Mouse (Mus musculus): ENCODE measurements at regions not wholly inside any gene's neighbourhood (a gene's known extent, or its start where the extent isn't known, plus 50 kb on each side); places are given as distances from the start of the nearest gene placed in this dataset.

GRCm38 (mm10) chr6:78899952-78900351 lies 431.3 kb upstream of the Reg3g start:
- DNase-seq (ENCODE audit: low spot score in 2 of 2), result peak; percentile 1 to 5

GRCm38 (mm10) chr6:78892730-78893129 lies 424.1 kb upstream of the Reg3g start:
- no peak for DNase-seq (ENCODE audit: low spot score in 2 of 2)

- DNase-seq (ENCODE audit: low spot score in 2 of 2), result no peak
Measured at GRCm38 (mm10) chr6:78863031-78863430, 394.4 kb upstream of the Reg3g start.

DNA sequence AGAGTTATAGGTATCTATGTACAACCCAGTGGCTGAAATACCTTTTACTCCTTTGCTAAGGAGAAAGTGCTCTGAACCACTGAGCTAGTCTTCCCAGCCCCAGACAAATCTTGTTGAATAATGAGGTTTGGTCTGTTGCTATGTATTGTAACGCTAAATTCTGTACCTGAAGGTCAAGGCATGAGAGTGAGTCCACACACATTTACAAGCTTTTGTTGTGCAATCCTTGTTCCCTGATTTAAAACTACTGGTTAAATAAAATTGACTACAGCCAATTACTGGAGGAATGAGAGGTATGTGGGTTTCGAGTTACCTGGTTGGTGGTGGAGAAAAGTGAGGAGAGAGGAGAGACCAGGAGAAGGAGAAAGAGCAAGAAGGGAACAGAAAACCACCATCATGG lies 372.6 kb upstream of the Reg3g start:
- DNase-seq (ENCODE audit: low spot score in 2 of 2), result no peak

DNA sequence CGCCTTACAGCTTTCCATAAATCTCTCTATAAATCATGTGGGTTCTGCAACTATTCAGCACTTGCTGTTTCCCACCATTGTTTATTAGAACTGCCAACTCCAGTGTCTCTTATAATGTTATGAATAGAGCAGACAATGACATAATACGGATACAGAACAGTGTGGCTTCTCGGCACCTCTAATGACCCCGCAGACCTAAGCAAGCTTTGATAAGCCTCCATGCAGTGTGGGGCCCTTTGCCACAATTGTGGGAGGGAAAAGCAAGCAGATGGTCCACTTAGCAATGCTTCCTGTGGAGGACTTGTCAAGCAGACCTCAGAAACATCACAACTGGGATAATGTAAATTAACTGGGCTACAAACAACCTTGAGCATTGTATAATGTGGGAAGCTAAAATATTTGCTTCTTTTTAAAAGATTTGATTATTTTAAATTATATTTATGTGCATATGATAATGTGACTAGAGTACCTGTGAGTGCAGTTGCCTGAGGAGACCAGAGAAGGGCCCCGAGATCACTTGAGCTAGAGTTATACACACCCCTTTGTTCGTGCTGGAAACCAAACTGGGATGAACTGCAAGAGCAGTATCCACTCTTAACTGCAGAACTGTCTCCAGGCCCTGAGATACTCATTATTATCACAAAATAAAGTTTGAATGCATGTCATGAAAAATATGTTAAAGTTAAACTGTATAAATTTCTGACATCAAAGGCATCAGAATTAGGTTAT lies 357.4 kb upstream of the Reg3g start:
- DNase-seq (ENCODE audit: low spot score in 2 of 2), result no peak

- no peak for DNase-seq (ENCODE audit: low spot score in 2 of 2)
Measured at GRCm38 (mm10) chr6:78821251-78821650, 352.6 kb upstream of the Reg3g start.

- DNase-seq (ENCODE audit: low spot score in 2 of 2), result no peak
Measured at GRCm38 (mm10) chr6:78797013-78797412, 328.3 kb upstream of the Reg3g start.

- no peak for DNase-seq (ENCODE audit: low spot score in 2 of 2)
Measured at GRCm38 (mm10) chr6:78788972-78789371, 320.3 kb upstream of the Reg3g start.

DNA sequence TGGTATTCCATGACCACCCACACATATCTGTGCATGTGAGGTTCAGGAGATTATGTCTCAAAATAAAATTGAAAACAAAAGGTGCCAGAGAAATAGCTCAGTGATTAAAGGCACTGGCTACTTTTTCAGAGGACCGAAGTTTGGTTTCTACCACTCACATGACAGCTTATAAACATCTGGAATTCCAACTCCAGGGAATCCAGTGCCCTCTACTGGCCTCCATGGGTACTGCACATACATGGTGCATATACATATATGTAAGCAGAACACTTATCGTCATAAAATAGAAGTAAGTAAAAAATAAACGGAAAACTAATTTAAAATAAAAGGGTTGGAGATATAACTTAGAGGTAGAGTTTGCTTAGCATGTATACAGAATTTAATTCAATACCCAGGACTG lies 288.9 kb upstream of the Reg3g start:
- no peak for DNase-seq (ENCODE audit: low spot score in 2 of 2)
